Mouse (Mus musculus): ENCODE results near the gene Ankrd44. TPM values are rescaled to one million over a fixed set of nuclear protein-coding genes. Genes with fewer than 3 reads are reported as not detected.

Ankrd44 gene
- polyA plus RNA-seq, 1 experiment from 2014 or later: 7.8 TPM

DNA sequence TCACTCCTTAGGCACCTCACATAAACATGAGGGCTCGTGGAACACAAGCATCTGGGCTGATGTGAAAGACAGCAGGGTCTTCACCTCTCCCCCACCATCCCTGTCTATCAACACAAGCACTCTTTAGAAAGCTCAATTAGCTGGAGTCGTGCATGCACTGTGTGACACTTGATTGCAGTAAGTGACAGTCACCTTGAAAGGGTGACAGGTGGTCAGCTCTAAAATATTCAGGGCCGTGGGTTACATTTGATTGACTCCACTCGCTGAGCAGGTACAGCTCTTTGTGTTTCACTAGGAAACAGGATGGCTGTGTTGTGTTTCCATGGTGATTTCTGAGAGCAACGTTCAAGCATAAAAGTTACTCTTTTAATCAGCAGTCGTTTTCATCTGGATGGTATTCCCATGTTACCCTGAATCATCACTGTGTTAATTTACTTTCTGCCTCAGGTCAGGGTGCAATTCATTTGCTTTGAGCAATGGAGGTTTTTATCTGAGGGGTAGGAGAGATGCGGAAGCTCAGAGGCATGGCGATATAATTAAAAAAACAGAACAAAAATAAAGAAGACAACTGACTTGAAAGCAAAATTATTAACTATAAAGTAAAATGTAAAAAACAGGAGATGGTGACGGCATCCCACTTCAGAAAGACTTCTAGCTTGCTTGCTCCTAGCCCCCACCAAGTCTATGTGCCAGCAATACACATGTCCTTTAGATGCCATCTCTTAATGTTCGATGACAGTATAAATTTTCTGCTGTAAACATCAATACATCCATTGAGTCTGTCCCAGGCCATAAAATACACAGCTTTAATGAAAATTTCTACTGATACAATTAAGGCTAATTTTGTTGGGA lies 218.9 kb downstream of the Ankrd44 start:
- H3K36me3 ChIP-seq: no peaks in the 10 kb centered on the region
- H3K27ac ChIP-seq (replicated peaks): no peak overlapping the region
- no peaks in the 10 kb centered on the region for H3K27me3 ChIP-seq (ENCODE audit: low read depth, poor library complexity, severe bottlenecking)
- H3K4me3 ChIP-seq: no peak overlapping the region
- H3K9me3 ChIP-seq (replicated peaks): no peaks in the 10 kb centered on the region
- 76% methylated on average over 10 of the region's 10 CpGs for WGBS
- DNase-seq (ENCODE audit: low spot score): no peak
- H3K4me1 ChIP-seq: no peaks in the 10 kb centered on the region

- no peaks in the 10 kb centered on the region for H3K4me1 ChIP-seq
- no peaks in the 10 kb centered on the region for H3K9me3 ChIP-seq (replicated peaks)
- H3K27me3 ChIP-seq (ENCODE audit: low read depth, poor library complexity, severe bottlenecking): no peaks in the 10 kb centered on the region
- H3K27ac ChIP-seq (replicated peaks): no peak overlapping the region
- H3K36me3 ChIP-seq: no peaks in the 10 kb centered on the region
- 24% methylated on average over 3 of the region's 3 CpGs for WGBS
- DNase-seq (ENCODE audit: low spot score): no peak
- no peak overlapping the region for H3K4me3 ChIP-seq
Measured at GRCm38 (mm10) chr1:54706621-54707020, 219.6 kb downstream of the Ankrd44 start.

- H3K4me3 ChIP-seq: no peak overlapping the region
- H3K27ac ChIP-seq (replicated peaks): no peak overlapping the region
- whole genome bisulfite sequencing: 76% methylated on average over 1 of the region's 1 CpGs
- H3K4me1 ChIP-seq: no peaks in the 10 kb centered on the region
- no peak for DNase-seq (ENCODE audit: low spot score)
- no peaks in the 10 kb centered on the region for H3K36me3 ChIP-seq
- no peaks in the 10 kb centered on the region for H3K9me3 ChIP-seq (replicated peaks)
- no peaks in the 10 kb centered on the region for H3K27me3 ChIP-seq (ENCODE audit: low read depth, poor library complexity, severe bottlenecking)
Measured at GRCm38 (mm10) chr1:54703466-54703865, 222.7 kb downstream of the Ankrd44 start.

- Histone ChIP-seq H3K27me3 (ENCODE audit: low read depth, poor library complexity, severe bottlenecking) (no peaks in the 10 kb centered on the region), H3K4me3 (no peak overlapping the region), H3K36me3 (no peaks in the 10 kb centered on the region), H3K4me1 (no peaks in the 10 kb centered on the region), H3K27ac (replicated peaks) (no peak overlapping the region), H3K9me3 (replicated peaks) (no peaks in the 10 kb centered on the region)
- no peak for DNase-seq (ENCODE audit: low spot score)
Measured at GRCm38 (mm10) chr1:54702918-54703317, 223.3 kb downstream of the Ankrd44 start.

GRCm38 (mm10) chr1:54695396-54695795 lies 230.8 kb downstream of the Ankrd44 start:
- WGBS: 95% methylated on average over 3 of the region's 3 CpGs
- no peak for DNase-seq (ENCODE audit: low spot score)
- no peak overlapping the region for H3K4me3 ChIP-seq
- H3K9me3 ChIP-seq (replicated peaks): no peaks in the 10 kb centered on the region
- H3K36me3 ChIP-seq: no peaks in the 10 kb centered on the region
- no peaks in the 10 kb centered on the region for H3K4me1 ChIP-seq
- no peaks in the 10 kb centered on the region for H3K27me3 ChIP-seq (ENCODE audit: low read depth, poor library complexity, severe bottlenecking)
- H3K27ac ChIP-seq (replicated peaks): no peak overlapping the region

DNA sequence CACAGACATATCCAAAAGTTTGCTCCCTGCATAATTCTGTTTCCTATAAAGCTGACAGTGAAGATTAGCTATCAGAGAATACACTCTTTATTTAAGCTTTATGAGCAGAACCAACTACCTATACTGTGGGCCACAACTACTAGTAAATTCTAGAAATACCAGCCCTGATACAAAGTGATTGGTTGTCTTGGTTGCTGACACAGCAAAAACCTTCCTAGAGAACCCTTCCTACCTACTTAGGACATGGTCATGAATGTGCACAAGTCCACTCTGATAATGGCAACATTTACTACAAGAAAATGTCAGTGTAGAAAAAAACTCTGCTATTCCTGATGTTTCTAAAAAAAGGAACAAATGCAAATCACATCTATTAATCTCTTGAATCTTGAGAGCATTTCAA lies 234.4 kb downstream of the Ankrd44 start:
- no peaks in the 10 kb centered on the region for H3K27me3 ChIP-seq (ENCODE audit: low read depth, poor library complexity, severe bottlenecking)
- H3K36me3 ChIP-seq: no peaks in the 10 kb centered on the region
- H3K9me3 ChIP-seq (replicated peaks): no peaks in the 10 kb centered on the region
- no peaks in the 10 kb centered on the region for H3K4me1 ChIP-seq
- H3K4me3 ChIP-seq: no peak overlapping the region
- H3K27ac ChIP-seq (replicated peaks): no peak overlapping the region
- no peak for DNase-seq (ENCODE audit: low spot score)

DNA sequence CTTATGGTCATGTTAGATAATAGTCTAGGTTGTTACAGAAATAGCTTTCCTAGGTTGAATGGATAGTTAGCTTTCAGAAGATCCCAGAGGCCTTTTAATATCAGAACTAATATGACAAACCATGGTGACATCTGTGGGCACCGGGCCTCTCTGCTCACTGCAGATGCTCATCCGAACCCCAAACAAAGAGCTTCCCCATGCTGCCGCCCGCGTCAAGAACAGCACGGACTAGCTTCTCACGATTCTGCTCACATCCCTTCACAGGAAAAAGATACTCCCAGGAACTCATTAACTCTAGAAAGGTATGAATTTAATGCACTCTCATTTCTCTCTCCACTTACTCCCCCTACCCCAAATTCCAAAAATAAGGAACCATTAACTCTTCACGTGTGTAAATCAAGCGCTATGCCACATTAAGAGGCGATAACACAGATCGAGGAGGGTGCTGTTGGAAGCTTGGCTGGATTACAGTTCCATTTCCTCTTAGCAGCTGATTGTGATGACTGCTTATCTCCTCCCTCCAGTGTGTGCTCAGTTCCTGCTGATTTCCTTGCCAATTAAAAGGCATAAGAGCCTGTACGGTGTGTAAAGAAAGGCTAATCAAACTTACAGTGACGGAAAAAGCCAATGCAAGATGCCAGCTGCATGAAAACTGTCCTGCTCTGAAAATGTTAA lies 235.8 kb downstream of the Ankrd44 start:
- H3K9me3 ChIP-seq (replicated peaks): no peaks in the 10 kb centered on the region
- H3K27me3 ChIP-seq (ENCODE audit: low read depth, poor library complexity, severe bottlenecking): no peaks in the 10 kb centered on the region
- no peak for DNase-seq (ENCODE audit: low spot score)
- H3K36me3 ChIP-seq: no peaks in the 10 kb centered on the region
- no peak overlapping the region for H3K27ac ChIP-seq (replicated peaks)
- no peak overlapping the region for H3K4me3 ChIP-seq
- 86% methylated on average over 13 of the region's 13 CpGs for WGBS
- no peaks in the 10 kb centered on the region for H3K4me1 ChIP-seq

DNA sequence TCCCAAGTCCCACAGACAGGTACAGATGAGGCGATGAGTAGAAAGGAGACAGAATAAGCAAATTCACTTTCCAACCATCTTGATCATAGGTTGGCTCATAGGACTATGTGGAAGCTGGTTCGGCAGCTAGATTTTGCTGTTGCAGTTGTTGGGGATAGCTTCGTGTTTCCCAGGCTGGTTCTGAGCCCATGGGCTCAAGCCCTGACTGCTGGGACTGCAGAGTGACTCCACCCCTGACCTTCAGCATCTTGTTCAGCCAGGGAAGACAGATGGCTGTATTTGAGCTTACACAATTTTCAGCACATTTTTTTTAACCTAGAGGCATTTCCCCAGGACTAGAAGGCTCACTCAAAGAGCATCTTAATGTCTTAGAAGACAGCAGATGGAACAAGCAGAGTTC lies 237.7 kb downstream of the Ankrd44 start:
- no peak for DNase-seq (ENCODE audit: low spot score)
- no peaks in the 10 kb centered on the region for H3K36me3 ChIP-seq
- H3K27me3 ChIP-seq (ENCODE audit: low read depth, poor library complexity, severe bottlenecking): no peaks in the 10 kb centered on the region
- H3K4me1 ChIP-seq: no peaks in the 10 kb centered on the region
- H3K27ac ChIP-seq (replicated peaks): no peak overlapping the region
- H3K9me3 ChIP-seq (replicated peaks): no peaks in the 10 kb centered on the region
- WGBS: 85% methylated on average over 3 of the region's 3 CpGs
- no peak overlapping the region for H3K4me3 ChIP-seq

DNA sequence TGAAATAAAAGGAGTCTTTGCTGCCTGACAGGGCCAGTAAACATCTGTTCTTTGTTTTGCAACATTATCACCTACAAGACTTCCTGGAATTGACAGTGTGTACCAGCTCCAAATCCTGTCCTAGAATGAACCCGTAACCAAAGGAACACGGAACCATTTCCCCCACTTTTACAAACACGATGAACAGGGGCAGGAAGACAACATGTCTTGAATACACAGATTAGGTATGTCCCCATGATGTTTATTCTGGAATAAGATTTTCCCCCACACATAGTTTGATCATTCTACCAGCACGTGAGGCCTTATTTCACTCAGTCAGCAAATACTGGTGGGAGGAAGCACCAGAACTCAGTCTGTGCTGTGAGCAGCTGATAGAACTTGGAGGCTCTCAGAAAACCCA lies 241.9 kb downstream of the Ankrd44 start:
- H3K4me3 ChIP-seq: no peak overlapping the region
- H3K27me3 ChIP-seq (ENCODE audit: low read depth, poor library complexity, severe bottlenecking): no peaks in the 10 kb centered on the region
- 87% methylated on average over 4 of the region's 4 CpGs for WGBS
- H3K9me3 ChIP-seq (replicated peaks): no peaks in the 10 kb centered on the region
- H3K27ac ChIP-seq (replicated peaks): no peak overlapping the region
- no peaks in the 10 kb centered on the region for H3K36me3 ChIP-seq
- no peaks in the 10 kb centered on the region for H3K4me1 ChIP-seq
- DNase-seq (ENCODE audit: low spot score): no peak

DNA sequence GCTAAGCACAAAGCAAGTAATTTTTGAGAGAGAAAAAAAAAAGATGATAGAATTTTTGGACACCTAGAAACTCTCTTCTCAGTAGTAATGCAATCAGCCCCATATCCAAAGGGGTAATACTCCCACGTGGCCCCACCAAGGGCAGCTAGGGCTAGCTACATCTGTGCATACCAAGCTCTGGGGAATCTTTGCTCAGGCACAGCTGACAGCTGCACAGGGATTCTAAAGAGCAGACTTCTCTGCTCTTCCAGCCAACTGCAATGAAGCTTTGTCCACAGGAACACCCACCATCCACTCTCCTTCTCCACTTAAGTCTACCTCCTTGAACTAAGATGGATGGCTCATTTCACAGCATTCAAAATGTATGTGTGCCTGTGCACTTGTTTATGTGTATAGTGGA lies 246.6 kb downstream of the Ankrd44 start:
- Histone ChIP-seq H3K36me3 (no peaks in the 10 kb centered on the region), H3K27ac (replicated peaks) (no peak overlapping the region), H3K9me3 (replicated peaks) (no peaks in the 10 kb centered on the region), H3K4me3 (no peak overlapping the region), H3K27me3 (ENCODE audit: low read depth, poor library complexity, severe bottlenecking) (no peaks in the 10 kb centered on the region), H3K4me1 (peaks cover 4% of the 10 kb centered on the region; the same call in 1 of the 2 replicates)
- no peak for DNase-seq (ENCODE audit: low spot score)
- WGBS: 83% methylated on average over 1 of the region's 1 CpGs

- Histone ChIP-seq H3K4me3 (no peak overlapping the region), H3K27me3 (ENCODE audit: low read depth, poor library complexity, severe bottlenecking) (no peaks in the 10 kb centered on the region), H3K27ac (replicated peaks) (no peak overlapping the region), H3K9me3 (replicated peaks) (no peaks in the 10 kb centered on the region), H3K36me3 (no peaks in the 10 kb centered on the region), H3K4me1 (peaks cover 4% of the 10 kb centered on the region; the same call in 1 of the 2 replicates)
- 81% methylated on average over 1 of the region's 1 CpGs for WGBS
- no peak for DNase-seq (ENCODE audit: low spot score)
Measured at GRCm38 (mm10) chr1:54678037-54678436, 248.2 kb downstream of the Ankrd44 start.

- H3K4me1 ChIP-seq: peaks cover 4% of the 10 kb centered on the region; the same call in 1 of the 2 replicates
- no peak overlapping the region for H3K27ac ChIP-seq (replicated peaks)
- no peaks in the 10 kb centered on the region for H3K27me3 ChIP-seq (ENCODE audit: low read depth, poor library complexity, severe bottlenecking)
- H3K4me3 ChIP-seq: no peak overlapping the region
- H3K36me3 ChIP-seq: no peaks in the 10 kb centered on the region
- DNase-seq (ENCODE audit: low spot score): no peak
- WGBS: 72% methylated on average over 5 of the region's 5 CpGs
- H3K9me3 ChIP-seq (replicated peaks): no peaks in the 10 kb centered on the region
Measured at GRCm38 (mm10) chr1:54675478-54675877, 250.7 kb downstream of the Ankrd44 start.

DNA sequence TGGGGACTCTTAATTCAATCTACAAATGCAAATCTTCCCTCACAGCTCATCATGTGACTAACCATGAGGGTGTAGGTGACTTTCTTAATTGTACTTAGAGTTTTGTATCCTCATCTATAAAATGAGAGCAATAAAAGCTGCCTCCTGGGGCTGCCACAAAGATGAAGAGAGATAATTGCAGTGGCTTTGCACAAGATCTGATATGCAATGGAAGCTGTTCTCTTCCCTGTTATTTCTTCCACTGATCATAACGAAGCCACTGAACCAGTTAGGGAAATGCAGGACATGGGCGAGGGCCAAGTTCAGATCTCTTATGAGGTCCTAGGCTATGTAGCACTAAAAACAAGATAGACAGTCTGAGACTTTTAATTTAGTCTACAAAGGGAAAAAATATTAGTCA lies 258.2 kb downstream of the Ankrd44 start:
- Histone ChIP-seq H3K4me1 (no peaks in the 10 kb centered on the region), H3K27ac (replicated peaks) (no peak overlapping the region), H3K36me3 (no peaks in the 10 kb centered on the region), H3K9me3 (replicated peaks) (no peaks in the 10 kb centered on the region), H3K27me3 (ENCODE audit: low read depth, poor library complexity, severe bottlenecking) (no peaks in the 10 kb centered on the region), H3K4me3 (no peak overlapping the region)
- WGBS: 80% methylated on average over 2 of the region's 2 CpGs
- DNase-seq (ENCODE audit: low spot score): no peak
